Mouse (Mus musculus) embryonic facial prominence, embryonic 12.5 days (tissue): ENCODE data around the gene Olfm1. TPM values are rescaled to one million over a fixed set of nuclear protein-coding genes. Genes with fewer than 3 reads are reported as not detected.
A peak's percentile ranks its signal among the peaks of the same experiment; 100 is the strongest.

ENCODE experiments used
- ATAC-seq: fragments of 200-750 bp; cut with Nextera tagmentation; 2 replicates; pipeline ENCODE4 v1.8.0; 2017; ENCODE audit not compliant: insufficient number of reproducible peaks, insufficient read depth, low FRiP score, low TSS enrichment
- H3K27ac ChIP-seq: fragments of 300-500 bp; sonication (generic); 2 replicates; pipeline ENCODE4 v1.5.1; 2016; ENCODE audit warnings: mild to moderate bottlenecking
- H3K27me3 ChIP-seq: fragments of 300-500 bp; sonication (generic); 2 replicates; pipeline ENCODE4 v1.6.1; 2016; ENCODE audit warnings: mild to moderate bottlenecking, moderate library complexity
- H3K36me3 ChIP-seq: fragments of 300-500 bp; sonication (generic); 2 replicates; pipeline ENCODE4 v1.6.1; 2016; ENCODE audit warnings: mild to moderate bottlenecking
- H3K4me1 ChIP-seq: fragments of 300-500 bp; sonication (generic); 2 replicates; pipeline ENCODE4 v1.6.1; 2016
- H3K4me2 ChIP-seq: fragments of 300-500 bp; sonication (generic); replicated peaks from 2 replicates; pipeline ENCODE4 v1.6.1; 2016; ENCODE audit warnings: mild to moderate bottlenecking, moderate library complexity
- H3K4me3 ChIP-seq: fragments of 300-500 bp; sonication (generic); 2 replicates; pipeline ENCODE4 v1.5.1; 2016; ENCODE audit warnings: mild to moderate bottlenecking
- H3K9ac ChIP-seq: fragments of 300-500 bp; sonication (generic); 2 replicates; pipeline ENCODE4 v1.6.1; 2016; ENCODE audit warnings: mild to moderate bottlenecking, moderate library complexity
- H3K9me3 ChIP-seq: fragments of 300-500 bp; sonication (generic); 2 replicates; pipeline ENCODE4 v1.6.1; 2016; ENCODE audit warnings: mild to moderate bottlenecking, moderate library complexity
- WGBS: fragments of 180-500 bp; shearing (Covaris S2); methylation state at CpG from one replicate; pipeline ENCODE4 v1.1.7; 2016; 5-methylcytosine and 5-hydroxymethylcytosine counted together
- polyA plus RNA-seq: library from polyadenylated mRNA; unstranded; fragments of >200 nt; fragmentation: Nextera tagmentation; extraction: Ambion mirVana; gene quantifications from 2 replicates; pipeline ENCODE4 v1.2.1, GENCODE M21; 2016

Olfm1 gene
- polyA plus RNA-seq, 1 experiment from 2014 or later = 34.5 TPM

GRCm38 (mm10) chr2:28217783-28218182, 25.0 kb downstream of the Olfm1 start:
- H3K36me3 ChIP-seq = peaks cover 11% of the 10 kb centered on the region
- no peak for ATAC-seq
- 94% methylated on average over 1 of the region's 1 CpGs for WGBS
- no peak overlapping the region for H3K9ac ChIP-seq
- H3K9me3 ChIP-seq = no peaks in the 10 kb centered on the region
- H3K27me3 ChIP-seq = no peaks in the 10 kb centered on the region
- no peak overlapping the region for H3K4me2 ChIP-seq
- H3K4me3 ChIP-seq = no peak overlapping the region
- H3K27ac ChIP-seq = no peak overlapping the region
- H3K4me1 ChIP-seq = peaks cover 2% of the 10 kb centered on the region; the same call in 1 of the 2 replicates

DNA sequence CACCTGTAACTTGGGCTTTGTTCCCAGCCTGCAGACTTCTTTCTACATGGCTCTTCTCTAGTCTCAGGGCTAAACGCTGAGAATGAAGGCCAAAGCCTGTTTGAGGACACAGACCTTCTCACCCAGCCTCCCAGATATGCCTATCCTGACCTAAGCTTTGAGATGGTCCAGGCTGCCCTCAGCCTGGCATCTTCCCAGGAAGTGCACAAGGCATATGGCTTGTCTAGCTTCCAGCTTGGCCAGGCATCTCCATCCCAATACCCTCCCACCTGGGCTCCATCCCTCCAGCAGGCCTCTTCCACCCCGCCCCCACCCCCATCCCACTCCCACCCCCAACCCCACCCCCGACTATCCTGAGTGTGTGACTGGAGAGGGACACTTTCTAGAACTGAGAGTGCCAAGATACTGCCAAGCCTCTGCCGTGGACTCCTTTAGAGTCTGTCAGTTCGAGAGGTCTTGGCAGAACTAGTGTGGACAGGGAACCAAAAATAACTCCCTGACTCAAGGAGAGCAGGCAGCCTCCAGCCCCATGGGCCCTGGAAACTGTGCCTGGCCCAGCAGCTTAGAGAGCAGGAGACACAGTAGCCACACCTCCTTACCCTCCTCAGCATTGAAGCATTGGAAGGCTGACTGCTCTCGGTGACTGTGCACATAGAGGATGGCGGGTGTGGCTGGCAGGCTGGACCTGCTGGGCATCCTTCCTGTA, 26.0 kb downstream of the Olfm1 start:
- Histone ChIP-seq H3K27ac (no peak overlapping the region), H3K9me3 (no peaks in the 10 kb centered on the region), H3K4me1 (no peaks in the 10 kb centered on the region), H3K27me3 (no peaks in the 10 kb centered on the region), H3K36me3 (peaks cover 11% of the 10 kb centered on the region), H3K4me3 (no peak overlapping the region), H3K9ac (no peak overlapping the region), H3K4me2 (no peak overlapping the region)
- ATAC-seq = no peak
- 76% methylated on average over 7 of the region's 7 CpGs for WGBS

- no peak for ATAC-seq
- Histone ChIP-seq H3K4me2 (no peak overlapping the region), H3K9ac (no peak overlapping the region), H3K27ac (no peak overlapping the region), H3K4me3 (no peak overlapping the region), H3K9me3 (no peaks in the 10 kb centered on the region), H3K36me3 (peaks cover 8% of the 10 kb centered on the region), H3K27me3 (no peaks in the 10 kb centered on the region), H3K4me1 (no peaks in the 10 kb centered on the region)
- 76% methylated on average over 1 of the region's 1 CpGs for WGBS
These were observed 26.8 kb downstream of the Olfm1 start for GRCm38 (mm10) chr2:28219625-28220024.

DNA sequence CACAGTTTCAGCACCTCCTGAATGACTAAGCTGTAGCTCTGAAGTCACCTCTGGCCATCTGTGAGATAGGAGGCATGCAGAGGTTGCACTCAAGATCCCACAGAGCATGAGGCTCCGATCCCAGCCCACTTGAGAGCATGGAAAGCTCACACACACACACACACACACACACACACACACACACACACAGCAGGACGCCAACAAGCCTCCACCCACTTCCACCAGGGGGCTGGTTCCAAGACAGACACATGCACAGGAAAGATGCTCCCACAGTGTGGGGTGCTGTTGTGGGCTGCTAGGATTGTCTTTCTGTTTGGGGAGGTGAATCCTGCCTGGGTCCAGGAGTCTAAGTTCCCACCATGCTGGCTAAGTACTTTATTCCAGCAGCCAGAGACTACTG, 29.0 kb downstream of the Olfm1 start:
- Histone ChIP-seq H3K9ac (no peak overlapping the region), H3K9me3 (no peaks in the 10 kb centered on the region), H3K4me3 (no peak overlapping the region), H3K36me3 (no peaks in the 10 kb centered on the region), H3K4me2 (no peak overlapping the region), H3K27ac (no peak overlapping the region), H3K27me3 (no peaks in the 10 kb centered on the region), H3K4me1 (peaks cover 16% of the 10 kb centered on the region)
- WGBS = 63% methylated on average over 2 of the region's 2 CpGs
- no peak for ATAC-seq

GRCm38 (mm10) chr2:28224819-28225218, 32.0 kb downstream of the Olfm1 start:
- no peak for ATAC-seq
- no peak overlapping the region for H3K4me2 ChIP-seq
- peaks cover 29% of the 10 kb centered on the region for H3K4me1 ChIP-seq
- no peaks in the 10 kb centered on the region for H3K27me3 ChIP-seq
- H3K27ac ChIP-seq = no peak overlapping the region
- H3K36me3 ChIP-seq = peaks cover 9% of the 10 kb centered on the region; the same call in 1 of the 2 replicates
- H3K9me3 ChIP-seq = no peaks in the 10 kb centered on the region
- WGBS = 67% methylated on average over 5 of the region's 5 CpGs
- no peak overlapping the region for H3K4me3 ChIP-seq
- H3K9ac ChIP-seq = no peak overlapping the region

GRCm38 (mm10) chr2:28225906-28226305, 33.1 kb downstream of the Olfm1 start:
- H3K9ac ChIP-seq = no peak overlapping the region
- H3K27ac ChIP-seq = no peak overlapping the region; the same call in 1 of the 2 replicates
- no peak overlapping the region for H3K4me3 ChIP-seq
- no peaks in the 10 kb centered on the region for H3K27me3 ChIP-seq
- H3K36me3 ChIP-seq = peaks cover 15% of the 10 kb centered on the region; the same call in 1 of the 2 replicates
- no peak overlapping the region for H3K4me2 ChIP-seq
- H3K4me1 ChIP-seq = peaks cover 29% of the 10 kb centered on the region
- 58% methylated on average over 3 of the region's 3 CpGs for WGBS
- ATAC-seq = no peak
- no peaks in the 10 kb centered on the region for H3K9me3 ChIP-seq

GRCm38 (mm10) chr2:28226971-28227370, 34.2 kb downstream of the Olfm1 start:
- H3K36me3 ChIP-seq = peaks cover 15% of the 10 kb centered on the region; the same call in 1 of the 2 replicates
- H3K27ac ChIP-seq = no peak overlapping the region
- 66% methylated on average over 5 of the region's 5 CpGs for WGBS
- H3K9ac ChIP-seq = no peak overlapping the region
- H3K4me1 ChIP-seq = peaks cover 29% of the 10 kb centered on the region
- ATAC-seq = no peak
- H3K9me3 ChIP-seq = no peaks in the 10 kb centered on the region
- no peak overlapping the region for H3K4me3 ChIP-seq
- H3K4me2 ChIP-seq = no peak overlapping the region
- no peaks in the 10 kb centered on the region for H3K27me3 ChIP-seq

DNA sequence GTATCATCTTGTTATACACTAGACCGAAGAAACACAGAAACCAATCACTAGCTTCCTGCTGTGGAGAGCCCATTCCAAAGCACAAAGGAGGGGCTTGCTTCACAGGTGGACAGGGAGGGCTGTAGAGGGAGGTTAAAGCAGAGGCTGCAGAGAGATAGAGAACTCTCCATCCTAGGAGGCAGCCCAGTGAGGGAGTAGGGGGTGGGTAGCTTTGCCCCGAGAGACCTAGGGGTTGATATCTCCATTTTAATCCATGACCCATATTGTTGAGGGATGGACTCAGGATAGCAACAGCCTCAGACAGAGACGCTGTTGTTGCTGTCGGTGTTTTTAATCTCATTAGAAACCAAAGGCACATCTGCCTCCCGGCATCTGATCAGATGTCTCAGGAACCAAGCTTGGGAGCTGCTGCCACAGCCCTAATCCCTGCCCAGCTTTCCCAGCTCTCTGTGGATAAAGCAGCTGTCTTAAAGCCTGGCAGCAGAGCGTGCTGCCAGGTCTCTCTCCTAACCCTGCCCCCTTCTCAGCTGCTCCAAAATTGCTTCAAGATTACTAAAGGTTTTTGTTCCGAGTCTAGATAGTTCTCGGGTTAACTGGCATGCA, 34.9 kb downstream of the Olfm1 start:
- Histone ChIP-seq H3K27me3 (no peaks in the 10 kb centered on the region), H3K36me3 (peaks cover 15% of the 10 kb centered on the region; the same call in 1 of the 2 replicates), H3K9me3 (no peaks in the 10 kb centered on the region), H3K4me1 (peaks cover 29% of the 10 kb centered on the region), H3K9ac (no peak overlapping the region), H3K27ac (no peak overlapping the region), H3K4me3 (no peak overlapping the region), H3K4me2 (0 out of 2 replicates have a peak overlapping the region, but pooled peaks have one; percentile 2)
- 0 out of 2 replicates have a peak, but pooled peaks have one; percentile 49 for ATAC-seq
- 22% methylated on average over 8 of the region's 8 CpGs for WGBS

GRCm38 (mm10) chr2:28228364-28228763, 35.6 kb downstream of the Olfm1 start:
- WGBS = 88% methylated on average over 4 of the region's 4 CpGs
- ATAC-seq = no peak

DNA sequence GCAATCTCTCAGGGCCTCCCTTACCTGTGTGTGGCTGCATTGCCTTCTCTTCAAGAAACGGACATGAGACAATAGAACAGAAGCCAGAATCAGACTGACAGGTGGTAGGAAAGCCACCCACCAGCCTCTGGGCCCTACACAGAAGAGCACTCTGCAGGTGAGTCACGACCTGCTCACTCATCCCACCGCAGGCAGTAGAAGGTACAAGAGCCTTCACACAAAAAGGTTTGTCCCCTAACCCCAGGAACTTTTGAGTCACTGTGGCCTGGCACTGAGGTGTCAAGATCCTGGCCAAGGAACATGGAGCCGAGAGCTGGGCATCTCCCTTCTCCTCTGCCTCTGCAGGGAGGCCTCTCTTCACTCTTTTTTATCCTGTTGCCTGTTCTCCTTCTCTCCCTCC, 42.3 kb downstream of the Olfm1 start:
- no peak for ATAC-seq
- H3K4me1 ChIP-seq = no peaks in the 10 kb centered on the region
- no peak overlapping the region for H3K4me2 ChIP-seq
- 0 out of 2 replicates have a peak, but pooled peaks cover 2% of the 10 kb centered on the region for H3K36me3 ChIP-seq
- H3K4me3 ChIP-seq = no peak overlapping the region
- no peak overlapping the region for H3K27ac ChIP-seq
- no peaks in the 10 kb centered on the region for H3K9me3 ChIP-seq
- H3K27me3 ChIP-seq = no peaks in the 10 kb centered on the region
- no peak overlapping the region for H3K9ac ChIP-seq
- WGBS = 62% methylated on average over 4 of the region's 4 CpGs

More at GRCm38 (mm10) chr2:28228364-28228763, 35.6 kb downstream of the Olfm1 start:
- H3K4me2 ChIP-seq = no peak overlapping the region
- no peaks in the 10 kb centered on the region for H3K9me3 ChIP-seq
- no peaks in the 10 kb centered on the region for H3K27me3 ChIP-seq
- peaks cover 29% of the 10 kb centered on the region for H3K4me1 ChIP-seq
- no peak overlapping the region for H3K27ac ChIP-seq
- no peak overlapping the region for H3K9ac ChIP-seq
- H3K4me3 ChIP-seq = no peak overlapping the region
- peaks cover 15% of the 10 kb centered on the region; the same call in 1 of the 2 replicates for H3K36me3 ChIP-seq

DNA sequence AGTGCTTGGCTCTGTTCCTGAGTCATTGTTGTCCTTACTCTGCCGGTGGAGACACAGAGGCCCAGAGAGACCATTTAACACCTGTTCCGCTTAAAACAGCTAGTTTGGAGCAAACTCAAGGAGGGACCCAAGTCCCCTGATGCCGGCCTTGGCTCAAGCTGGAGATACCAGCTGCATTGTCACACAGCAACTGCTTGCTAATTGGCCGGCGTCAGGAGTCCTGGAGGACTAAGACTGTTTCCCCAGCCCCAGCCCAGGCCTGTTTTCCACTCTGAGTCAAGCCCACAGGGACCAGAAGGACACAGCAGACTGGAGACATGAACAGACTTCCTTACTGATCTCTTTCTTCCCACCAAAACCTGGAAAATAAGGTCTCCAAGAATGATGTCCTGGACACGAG, 43.7 kb downstream of the Olfm1 start:
- Histone ChIP-seq H3K27me3 (no peaks in the 10 kb centered on the region), H3K4me2 (no peak overlapping the region), H3K9me3 (no peaks in the 10 kb centered on the region), H3K9ac (no peak overlapping the region), H3K4me1 (no peaks in the 10 kb centered on the region), H3K27ac (no peak overlapping the region), H3K36me3 (no peaks in the 10 kb centered on the region), H3K4me3 (no peak overlapping the region)
- no peak for ATAC-seq
- WGBS = 69% methylated on average over 6 of the region's 6 CpGs

DNA sequence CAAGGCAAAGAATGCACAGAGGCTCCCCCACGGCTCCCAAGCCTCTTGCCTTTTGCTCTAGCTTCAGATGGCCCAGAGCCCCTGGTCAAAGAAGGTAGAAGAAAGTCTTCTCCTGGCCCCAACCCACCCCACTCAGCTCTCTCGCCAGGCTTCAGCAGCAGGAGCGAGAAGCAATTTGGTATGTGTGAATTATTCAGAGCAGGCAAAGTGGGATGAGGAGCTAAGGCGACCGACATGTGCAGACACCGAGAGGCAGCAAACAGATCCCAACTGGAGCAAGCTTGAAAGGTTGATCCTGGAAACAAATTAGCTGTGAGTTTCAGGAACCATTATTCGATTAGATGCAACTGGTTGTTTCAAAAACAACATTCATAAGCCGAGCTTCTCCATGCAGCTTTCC, 46.8 kb downstream of the Olfm1 start:
- Histone ChIP-seq H3K4me2 (no peak overlapping the region), H3K27me3 (no peaks in the 10 kb centered on the region), H3K36me3 (no peaks in the 10 kb centered on the region), H3K27ac (no peak overlapping the region), H3K4me1 (no peaks in the 10 kb centered on the region), H3K4me3 (no peak overlapping the region), H3K9ac (no peak overlapping the region), H3K9me3 (no peaks in the 10 kb centered on the region)
- WGBS = 82% methylated on average over 8 of the region's 8 CpGs
- ATAC-seq = no peak
